Mouse (Mus musculus): Measurements from ENCODE around the gene Impdh1. TPM values are rescaled to one million over a fixed set of nuclear protein-coding genes. Genes with fewer than 3 reads are reported as not detected.
A peak's percentile ranks its signal among the peaks of the same experiment; 100 is the strongest.
"Not testable (repeated sequence)": the region's sequence is repeated elsewhere in the genome, so short reads cannot be mapped to it uniquely, and the experiment has no call there.

Impdh1 gene
- polyA plus RNA-seq, 1 experiment from 2014 or later, result 32.8 TPM

DNA sequence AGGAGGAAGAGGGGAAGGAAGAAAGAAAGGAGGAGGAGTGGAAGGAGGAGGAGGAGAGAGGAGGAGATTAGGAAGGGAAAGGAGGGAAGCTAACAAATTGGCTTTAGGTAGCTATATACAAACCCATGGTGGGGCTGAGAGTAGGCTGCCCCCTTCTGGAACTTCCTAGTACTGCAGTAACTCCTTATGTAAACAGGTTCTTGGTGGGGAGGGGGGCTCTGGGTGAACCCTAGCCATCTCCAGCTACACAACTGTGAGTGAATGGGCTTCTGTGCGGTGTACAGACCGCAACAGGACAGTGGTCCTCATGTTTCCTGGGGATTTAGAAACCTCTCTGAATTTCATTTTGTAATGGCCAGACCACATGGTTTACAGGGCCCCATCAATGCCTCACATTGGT lies 24.6 kb upstream of the Impdh1 start:
- Histone ChIP-seq H3K27me3 (no peaks in the 10 kb centered on the region), H3K9ac (no peak overlapping the region), H3K4me1 (replicated peaks) (no peaks in the 10 kb centered on the region), H3K4me3 (no peak overlapping the region), H3K9me3 (replicated peaks) (no peaks in the 10 kb centered on the region; the same call in 1 of the 2 replicates), H3K36me3 (no peaks in the 10 kb centered on the region), H3K27ac (no peak overlapping the region), H3K4me2 (no peak overlapping the region)
- ATAC-seq (replicated peaks; ENCODE audit: insufficient number of reproducible peaks, insufficient read depth, low FRiP score, low read depth), result no peak
- 56% methylated on average over 2 of the region's 2 CpGs for WGBS

DNA sequence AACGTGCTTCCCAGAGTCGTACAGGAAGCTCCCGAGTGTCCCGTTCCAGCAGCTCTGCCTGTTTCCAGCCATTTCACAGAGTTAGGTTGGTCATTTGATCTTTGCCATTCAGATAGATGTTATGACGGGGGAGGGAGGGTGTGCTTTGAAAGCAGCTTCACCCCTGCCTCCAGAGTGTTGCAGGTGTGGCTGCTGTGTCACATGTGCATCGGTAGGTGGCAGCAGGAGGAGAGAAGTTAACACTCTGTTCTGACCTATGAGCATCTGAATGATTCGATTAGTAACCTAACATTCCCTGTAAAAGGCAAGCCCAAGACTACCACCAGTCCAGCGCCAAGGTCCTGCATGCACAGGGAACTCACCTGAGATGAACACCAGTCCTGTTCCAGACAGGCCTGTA lies 18.1 kb upstream of the Impdh1 start:
- no peaks in the 10 kb centered on the region for H3K4me1 ChIP-seq (replicated peaks)
- no peak overlapping the region for H3K4me3 ChIP-seq
- 42% methylated on average over 8 of the region's 8 CpGs for WGBS
- H3K27me3 ChIP-seq, result no peaks in the 10 kb centered on the region
- no peak for ATAC-seq (replicated peaks; ENCODE audit: insufficient number of reproducible peaks, insufficient read depth, low FRiP score, low read depth)
- no peaks in the 10 kb centered on the region for H3K36me3 ChIP-seq
- no peak overlapping the region for H3K27ac ChIP-seq
- H3K9me3 ChIP-seq (replicated peaks), result no peaks in the 10 kb centered on the region; the same call in 1 of the 2 replicates
- no peak overlapping the region for H3K4me2 ChIP-seq
- no peak overlapping the region for H3K9ac ChIP-seq

DNA sequence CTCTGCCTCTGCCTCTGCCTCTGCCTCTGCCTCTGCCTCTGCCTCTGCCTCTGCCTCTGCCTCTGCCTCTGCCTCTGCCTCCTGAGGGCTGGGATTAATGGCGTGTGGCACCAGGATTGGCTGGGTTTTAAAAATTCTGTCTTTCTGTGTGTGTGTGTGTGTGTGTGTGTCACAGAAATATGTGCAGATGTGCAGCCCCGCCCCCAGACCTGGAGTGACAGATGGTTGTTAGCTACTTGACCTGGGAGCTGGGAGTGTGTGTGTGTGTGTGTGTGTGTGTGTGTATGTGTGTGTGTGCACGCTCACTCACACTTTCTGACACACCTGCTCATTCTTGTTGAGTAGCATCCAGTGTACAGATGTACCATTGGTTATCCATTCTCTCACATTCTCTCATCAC lies 17.5 kb upstream of the Impdh1 start:
- Histone ChIP-seq H3K36me3 (no peaks in the 10 kb centered on the region), H3K4me3 (no peak overlapping the region), H3K9me3 (replicated peaks) (no peaks in the 10 kb centered on the region; the same call in 1 of the 2 replicates), H3K9ac (no peak overlapping the region), H3K27ac (no peak overlapping the region), H3K4me2 (no peak overlapping the region), H3K4me1 (replicated peaks) (no peaks in the 10 kb centered on the region), H3K27me3 (no peaks in the 10 kb centered on the region)
- 74% methylated on average over 3 of the region's 3 CpGs for WGBS
- no peak for ATAC-seq (replicated peaks; ENCODE audit: insufficient number of reproducible peaks, insufficient read depth, low FRiP score, low read depth)

DNA sequence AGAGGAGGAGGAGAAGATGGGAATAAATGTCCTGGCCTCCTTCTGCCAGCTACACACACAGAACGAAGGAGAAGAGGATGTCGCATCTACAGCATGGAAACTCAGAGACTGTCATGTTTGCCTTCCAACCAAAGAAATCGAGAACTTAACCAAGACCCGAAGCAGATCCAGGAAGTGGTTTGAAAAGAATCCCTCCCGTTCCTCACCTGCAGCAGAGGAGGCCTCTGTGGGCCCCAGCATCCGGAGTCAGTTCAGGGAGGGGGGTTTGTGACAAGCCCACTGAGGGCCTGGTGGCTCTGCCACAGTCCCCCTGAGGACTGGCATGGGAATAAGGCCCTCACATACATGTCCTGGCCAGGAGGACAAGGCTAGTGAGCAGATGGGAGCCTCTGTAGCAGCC lies 16.2 kb upstream of the Impdh1 start:
- H3K4me2 ChIP-seq, result no peak overlapping the region
- 66% methylated on average over 6 of the region's 6 CpGs for WGBS
- ATAC-seq (replicated peaks; ENCODE audit: insufficient number of reproducible peaks, insufficient read depth, low FRiP score, low read depth), result no peak; the same call in 1 of the 2 replicates
- no peak overlapping the region for H3K4me3 ChIP-seq
- H3K27ac ChIP-seq, result no peak overlapping the region
- no peaks in the 10 kb centered on the region for H3K27me3 ChIP-seq
- H3K4me1 ChIP-seq (replicated peaks), result no peaks in the 10 kb centered on the region
- no peak overlapping the region for H3K9ac ChIP-seq
- H3K9me3 ChIP-seq (replicated peaks), result no peaks in the 10 kb centered on the region; the same call in 1 of the 2 replicates
- H3K36me3 ChIP-seq, result no peaks in the 10 kb centered on the region

DNA sequence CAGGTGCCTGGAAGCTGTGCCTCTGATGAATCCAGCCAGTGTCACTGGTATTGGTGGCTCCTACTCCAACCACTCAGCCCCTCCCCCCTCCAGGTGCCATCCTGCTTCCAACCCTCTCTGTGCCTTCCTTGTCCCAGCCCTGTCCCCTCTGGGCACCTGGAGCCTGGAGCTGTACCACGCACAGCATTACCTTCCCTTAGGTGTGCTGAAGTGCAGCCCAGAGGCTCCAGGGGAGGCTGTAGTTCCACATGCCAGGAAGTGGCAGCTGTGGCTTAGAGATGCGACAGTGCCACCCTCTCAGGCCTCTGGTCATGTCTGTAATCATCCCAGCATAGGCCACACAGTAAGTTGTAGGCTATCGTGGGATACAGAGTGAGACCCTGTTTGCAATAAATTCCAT lies 15.6 kb upstream of the Impdh1 start:
- no peak overlapping the region for H3K4me2 ChIP-seq
- no peak overlapping the region for H3K4me3 ChIP-seq
- no peaks in the 10 kb centered on the region for H3K27me3 ChIP-seq
- no peak overlapping the region for H3K27ac ChIP-seq
- ATAC-seq (replicated peaks; ENCODE audit: insufficient number of reproducible peaks, insufficient read depth, low FRiP score, low read depth), result no peak
- 71% methylated on average over 3 of the region's 3 CpGs for WGBS
- no peaks in the 10 kb centered on the region for H3K9me3 ChIP-seq (replicated peaks)
- H3K9ac ChIP-seq, result no peak overlapping the region
- no peaks in the 10 kb centered on the region for H3K4me1 ChIP-seq (replicated peaks)
- H3K36me3 ChIP-seq, result no peaks in the 10 kb centered on the region

DNA sequence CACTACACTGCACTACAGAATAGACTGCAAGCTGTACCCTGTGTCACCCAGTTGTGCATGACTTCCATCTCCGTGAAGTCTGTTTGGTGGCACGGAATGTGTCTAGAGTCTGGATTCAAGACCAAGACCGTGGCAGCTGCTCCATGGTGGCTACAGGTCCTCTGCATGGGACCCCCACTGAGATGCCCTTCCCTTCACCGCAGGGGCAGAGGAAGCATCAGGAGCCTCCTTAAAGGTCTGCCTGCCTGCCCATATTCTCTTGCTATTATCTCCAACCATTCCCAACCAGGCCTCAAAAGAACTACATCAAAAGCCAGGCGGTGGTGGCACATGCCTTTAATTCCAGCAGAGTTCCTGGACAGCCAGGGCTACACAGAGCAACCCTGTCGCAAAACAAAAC lies 14.2 kb upstream of the Impdh1 start:
- WGBS, result 52% methylated on average over 6 of the region's 6 CpGs
- no peak for ATAC-seq (replicated peaks; ENCODE audit: insufficient number of reproducible peaks, insufficient read depth, low FRiP score, low read depth)
- no peak overlapping the region for H3K4me3 ChIP-seq
- H3K36me3 ChIP-seq, result no peaks in the 10 kb centered on the region
- H3K4me2 ChIP-seq, result no peak overlapping the region
- H3K9me3 ChIP-seq (replicated peaks), result no peaks in the 10 kb centered on the region
- H3K27me3 ChIP-seq, result no peaks in the 10 kb centered on the region
- no peak overlapping the region for H3K9ac ChIP-seq
- H3K27ac ChIP-seq, result no peak overlapping the region
- H3K4me1 ChIP-seq (replicated peaks), result no peaks in the 10 kb centered on the region

DNA sequence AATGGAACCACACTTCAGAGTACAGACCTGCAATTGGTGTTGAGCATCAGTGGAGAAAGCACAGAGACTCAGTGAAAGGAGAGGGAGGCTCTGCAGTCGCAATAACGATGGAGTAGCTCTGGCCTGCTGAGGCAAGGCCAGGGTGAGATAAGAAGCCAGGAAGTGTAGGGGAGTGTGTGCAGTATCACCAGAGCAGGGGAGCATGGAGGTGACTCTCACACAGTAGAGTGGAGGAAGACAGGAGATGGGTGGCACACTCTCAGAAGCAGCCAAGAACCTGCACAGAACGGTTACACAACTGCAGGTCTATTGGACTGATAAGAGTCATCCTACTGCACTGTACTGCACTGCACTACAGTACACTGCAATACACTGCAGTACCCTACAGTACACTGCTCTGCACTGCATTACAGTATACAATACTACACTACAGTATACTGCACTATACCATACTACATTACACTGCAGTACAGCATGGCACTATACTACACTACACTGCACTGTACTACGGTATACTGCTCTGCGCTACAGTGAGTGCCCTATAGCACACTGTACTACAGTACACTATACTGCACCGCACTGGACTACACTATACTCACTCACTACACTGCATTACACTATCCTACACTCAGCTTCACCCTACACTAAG lies 13.2 kb upstream of the Impdh1 start:
- H3K9me3 ChIP-seq (replicated peaks), result no peaks in the 10 kb centered on the region
- no peak overlapping the region for H3K9ac ChIP-seq
- WGBS, result 58% methylated on average over 6 of the region's 6 CpGs
- no peaks in the 10 kb centered on the region for H3K36me3 ChIP-seq
- H3K4me1 ChIP-seq (replicated peaks), result no peaks in the 10 kb centered on the region
- H3K4me3 ChIP-seq, result no peak overlapping the region
- no peaks in the 10 kb centered on the region for H3K27me3 ChIP-seq
- H3K27ac ChIP-seq, result no peak overlapping the region
- no peak overlapping the region for H3K4me2 ChIP-seq
- ATAC-seq (replicated peaks; ENCODE audit: insufficient number of reproducible peaks, insufficient read depth, low FRiP score, low read depth), result no peak

DNA sequence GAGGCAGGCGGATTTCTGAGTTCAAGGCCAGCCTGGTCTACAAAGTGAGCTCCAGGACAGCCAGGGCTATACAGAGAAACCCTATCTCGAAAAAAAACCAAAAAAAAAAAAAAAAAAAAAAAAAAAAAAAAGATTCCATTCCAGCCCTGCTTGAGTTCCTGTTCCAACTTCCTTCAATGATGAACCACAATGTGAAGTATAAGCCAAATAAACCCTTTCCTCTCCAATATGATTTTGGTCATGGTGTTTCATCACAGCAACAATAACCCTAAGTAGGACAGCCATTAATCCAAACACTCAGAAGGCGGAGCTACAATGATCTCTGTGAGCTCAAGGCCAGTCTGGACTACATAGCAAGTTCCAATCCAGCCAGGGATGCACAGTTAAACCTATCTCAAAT lies 1.6 kb upstream of the Impdh1 start:
- not testable (repeated sequence) for H3K4me3 ChIP-seq; ATAC-seq (replicated peaks; ENCODE audit: insufficient number of reproducible peaks, insufficient read depth, low FRiP score, low read depth); H3K9me3 ChIP-seq (replicated peaks); H3K27ac ChIP-seq; H3K9ac ChIP-seq; H3K36me3 ChIP-seq; H3K4me2 ChIP-seq
- Histone ChIP-seq H3K27me3 (peaks cover 14% of the 10 kb centered on the region), H3K4me1 (replicated peaks) (peaks cover 25% of the 10 kb centered on the region)
- 74% methylated on average over 3 of the region's 3 CpGs for WGBS

DNA sequence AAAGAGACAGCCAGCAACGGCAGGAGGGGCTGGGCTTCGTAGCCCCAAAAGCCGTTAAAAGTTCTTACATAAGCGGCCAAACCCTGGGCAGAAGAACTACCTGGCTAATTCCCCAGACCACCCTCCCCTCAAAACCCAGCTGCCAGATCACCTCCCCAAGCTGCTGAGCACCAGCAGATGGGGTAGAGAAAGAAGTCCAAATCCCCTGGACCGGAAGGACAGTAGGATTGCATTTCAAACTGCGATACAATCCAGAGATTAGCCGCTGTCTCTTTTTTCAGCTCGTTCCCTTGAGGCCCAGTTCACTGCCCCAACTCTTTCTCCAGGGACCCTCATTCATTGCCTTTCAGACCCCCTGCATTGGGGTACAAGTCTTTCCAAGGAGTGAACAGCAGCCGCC lies 983 bp downstream of the Impdh1 start:
- Histone ChIP-seq H3K4me1 (replicated peaks) (peaks cover 38% of the 10 kb centered on the region), H3K36me3 (no peaks in the 10 kb centered on the region), H3K4me3 (peak overlapping the region; percentile 61), H3K9me3 (replicated peaks) (no peaks in the 10 kb centered on the region), H3K27me3 (peaks cover 14% of the 10 kb centered on the region), H3K27ac (no peak overlapping the region), H3K4me2 (peak overlapping the region; percentile 95), H3K9ac (no peak overlapping the region)
- no peak for ATAC-seq (replicated peaks; ENCODE audit: insufficient number of reproducible peaks, insufficient read depth, low FRiP score, low read depth)
- 25% methylated on average over 9 of the region's 9 CpGs for WGBS

DNA sequence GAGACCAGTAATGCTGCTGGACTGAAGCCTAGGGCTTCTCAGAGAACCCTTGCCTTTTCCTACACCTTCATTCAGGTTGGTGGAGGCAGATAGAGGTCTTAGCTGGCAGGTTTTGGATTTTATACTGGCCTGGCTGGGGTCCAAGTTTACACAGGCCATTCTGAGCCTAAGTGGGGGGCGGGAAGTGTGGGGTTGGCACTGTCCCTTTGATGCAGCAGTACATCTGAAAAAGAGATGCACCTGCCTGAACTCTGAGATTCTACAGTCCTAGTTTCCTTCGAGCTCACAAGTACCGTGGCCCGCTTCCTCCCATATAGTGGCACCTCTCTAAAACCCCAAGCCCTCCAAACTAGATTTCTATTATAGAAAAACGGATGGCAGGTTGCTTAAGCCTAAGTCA lies 1.4 kb downstream of the Impdh1 start:
- Histone ChIP-seq H3K27me3 (peaks cover 14% of the 10 kb centered on the region), H3K4me2 (peak overlapping the region; percentile 95; the same call in 1 of the 2 replicates), H3K4me1 (replicated peaks) (peaks cover 38% of the 10 kb centered on the region), H3K4me3 (peak overlapping the region; percentile 61), H3K36me3 (no peaks in the 10 kb centered on the region), H3K9me3 (replicated peaks) (no peaks in the 10 kb centered on the region), H3K9ac (no peak overlapping the region), H3K27ac (no peak overlapping the region)
- 58% methylated on average over 5 of the region's 5 CpGs for WGBS
- ATAC-seq (replicated peaks; ENCODE audit: insufficient number of reproducible peaks, insufficient read depth, low FRiP score, low read depth), result no peak

DNA sequence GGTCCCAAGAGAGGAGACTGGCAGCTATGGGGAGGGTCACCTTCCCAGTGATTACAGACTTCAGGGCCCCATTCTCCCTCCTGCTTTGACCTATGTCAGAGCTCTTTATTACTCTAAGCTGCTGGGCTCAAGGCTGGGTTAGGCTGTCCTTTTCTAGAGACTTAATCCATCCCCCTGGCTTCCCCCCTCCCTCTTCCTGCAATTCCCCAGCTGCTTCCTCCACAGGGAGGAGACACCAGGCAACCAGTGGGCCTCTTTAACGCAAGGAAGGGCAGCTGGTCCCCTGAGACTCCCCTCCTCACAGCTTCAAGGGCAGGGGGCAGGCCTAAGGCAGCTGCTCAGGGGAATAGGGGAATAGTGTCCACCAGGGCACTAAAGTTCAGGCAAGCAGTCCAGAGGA lies 1.9 kb downstream of the Impdh1 start:
- peaks cover 14% of the 10 kb centered on the region for H3K27me3 ChIP-seq
- no peaks in the 10 kb centered on the region for H3K36me3 ChIP-seq
- no peaks in the 10 kb centered on the region for H3K9me3 ChIP-seq (replicated peaks)
- H3K27ac ChIP-seq, result no peak overlapping the region
- no peak overlapping the region for H3K4me2 ChIP-seq
- H3K4me3 ChIP-seq, result no peak overlapping the region
- H3K9ac ChIP-seq, result no peak overlapping the region
- ATAC-seq (replicated peaks; ENCODE audit: insufficient number of reproducible peaks, insufficient read depth, low FRiP score, low read depth), result no peak
- WGBS, result 42% methylated on average over 1 of the region's 1 CpGs
- peaks cover 38% of the 10 kb centered on the region for H3K4me1 ChIP-seq (replicated peaks)

DNA sequence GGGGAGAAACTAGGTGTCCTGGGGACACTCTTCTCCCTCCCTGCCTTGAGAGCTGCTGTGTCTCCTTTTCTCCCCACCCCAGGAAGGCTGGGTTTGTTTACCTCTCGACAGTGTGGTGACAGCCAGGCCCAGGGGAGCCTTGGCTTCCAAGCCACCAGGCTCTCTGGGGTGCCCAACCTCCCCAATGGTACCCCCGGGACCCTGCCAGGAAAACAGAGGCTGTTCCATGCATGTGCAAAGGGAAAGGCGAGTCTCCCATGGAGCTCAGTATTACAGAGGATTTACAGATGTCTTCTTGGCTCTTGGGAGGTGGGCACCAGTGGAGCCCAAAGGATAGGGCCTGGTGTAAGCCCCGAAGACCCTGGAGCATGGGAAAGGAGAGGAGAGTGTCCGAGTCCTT lies 2.7 kb downstream of the Impdh1 start:
- Histone ChIP-seq H3K4me2 (no peak overlapping the region), H3K27me3 (peaks cover 14% of the 10 kb centered on the region), H3K4me1 (replicated peaks) (peaks cover 38% of the 10 kb centered on the region), H3K9me3 (replicated peaks) (no peaks in the 10 kb centered on the region), H3K36me3 (no peaks in the 10 kb centered on the region), H3K9ac (no peak overlapping the region), H3K27ac (no peak overlapping the region), H3K4me3 (no peak overlapping the region)
- WGBS, result 70% methylated on average over 5 of the region's 5 CpGs
- ATAC-seq (replicated peaks; ENCODE audit: insufficient number of reproducible peaks, insufficient read depth, low FRiP score, low read depth), result no peak

Data from heart, embryonic 15.5 days (tissue).